Mouse (Mus musculus): ENCODE measurements around the gene Ttc7b.

DNA sequence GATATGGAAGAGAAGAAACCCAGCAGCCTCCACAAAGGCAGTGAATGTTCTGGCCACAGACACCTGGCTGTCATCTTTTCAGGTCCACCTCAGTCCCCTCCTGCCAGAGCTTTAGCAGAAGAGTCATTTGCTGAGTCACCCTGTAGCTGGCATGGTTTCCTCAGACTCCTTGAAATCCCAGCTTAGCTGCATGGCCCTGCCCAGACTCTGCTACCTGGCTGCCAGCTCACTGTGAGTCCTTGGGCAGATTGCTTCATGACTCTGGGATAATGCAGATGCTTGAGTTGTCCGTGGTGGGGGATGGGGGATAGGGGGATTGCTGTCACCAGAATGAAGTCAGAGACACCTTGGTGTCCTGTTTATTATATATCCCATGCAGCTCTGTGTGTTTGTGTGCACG, 247.6 kb downstream of the Ttc7b start:
- TF ChIP-seq POLR2A (IDR thresholded peaks at IDR 0.05; ENCODE audit: control insufficient read depth, low read depth, low read length) (no peak), CTCF (IDR thresholded peaks at IDR 0.05; ENCODE audit: control insufficient read depth, insufficient read depth, insufficient replicate concordance, low read depth, low read length) (no peak)
